Mouse (Mus musculus): ENCODE results near the gene Tmem223.
"Not testable (repeated sequence)": the region's sequence is repeated elsewhere in the genome, so short reads cannot be mapped to it uniquely, and the experiment has no call there.

Tmem223 gene

DNA sequence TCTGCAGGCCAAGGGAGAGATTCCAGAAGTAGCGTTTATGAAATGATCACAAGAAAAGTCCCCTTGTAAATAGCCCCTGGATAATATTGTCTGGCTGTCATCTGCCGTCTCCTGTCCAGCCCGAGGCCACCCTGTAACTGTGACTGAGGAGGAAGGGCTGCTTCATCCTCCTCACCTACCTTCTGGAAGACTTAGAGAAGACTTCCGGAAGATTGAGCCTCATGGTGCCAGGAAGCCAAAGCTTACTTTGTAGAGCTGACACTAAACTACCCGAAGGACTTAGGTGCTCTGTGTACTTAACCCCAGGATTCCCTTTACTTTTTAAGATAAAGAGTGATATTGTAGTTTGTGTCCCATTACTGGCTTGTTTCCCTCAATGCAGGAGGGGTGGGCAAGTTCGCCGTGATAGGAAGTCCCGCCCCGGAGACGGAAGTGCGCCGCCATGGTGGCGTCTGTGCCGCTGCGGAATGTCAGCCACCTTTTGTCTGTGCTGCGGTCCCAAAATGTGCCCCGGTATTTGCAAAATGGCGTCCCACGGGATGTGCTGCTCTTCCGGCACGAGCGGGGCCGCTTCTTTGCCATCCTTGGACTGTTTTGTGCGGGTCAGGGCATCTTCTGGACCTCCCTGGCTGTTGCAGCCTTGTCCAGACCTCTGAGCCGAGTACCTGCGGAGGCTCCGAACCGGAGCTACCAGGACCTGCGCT is at the start of gene Tmem223:
TSS of gene Tmem223 (plus strand) at position 430 of the 704 bp plus-strand sequence.
- DNase-seq, result peak; percentile 82

DNA sequence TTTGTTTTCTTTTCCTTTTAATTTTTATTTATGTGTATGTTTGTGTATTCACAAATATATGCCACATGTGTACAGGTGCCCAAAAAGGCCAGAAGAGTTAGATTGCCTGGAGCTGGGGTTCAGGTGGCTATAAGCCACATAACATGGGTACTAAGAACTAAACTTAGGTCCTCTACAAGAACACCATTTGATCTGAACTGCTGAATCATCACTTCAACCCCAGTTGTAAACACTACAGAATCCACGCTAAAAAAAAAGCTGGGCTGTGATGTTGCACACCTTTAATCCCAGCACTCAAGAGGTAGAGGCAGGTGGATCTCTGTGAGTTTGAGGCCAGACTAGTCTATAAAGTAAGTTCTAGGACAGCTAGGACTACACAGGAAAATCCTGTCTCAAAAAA is 49.4 kb upstream of the Tmem223 start:
- no peak for DNase-seq

DNA sequence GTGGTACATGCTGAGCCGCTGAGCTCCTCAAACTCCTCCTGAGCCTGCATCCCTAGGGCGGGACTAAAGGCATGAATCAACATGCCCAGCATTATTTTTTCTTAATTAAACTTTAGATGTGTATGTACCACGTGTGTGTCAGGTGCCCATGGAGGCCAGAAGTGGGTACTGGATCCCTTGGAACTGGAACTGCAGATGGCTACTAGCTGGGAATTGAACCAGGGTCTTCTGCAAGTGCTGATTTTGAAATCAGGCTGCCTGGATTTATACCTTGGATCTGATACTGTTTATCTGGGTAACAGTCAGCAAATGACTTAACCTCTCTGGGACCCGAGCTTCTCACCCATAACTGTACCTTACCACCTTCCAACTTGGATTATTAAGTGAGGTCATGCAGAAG is 48.8 kb upstream of the Tmem223 start:
- DNase-seq, result no peak

DNA sequence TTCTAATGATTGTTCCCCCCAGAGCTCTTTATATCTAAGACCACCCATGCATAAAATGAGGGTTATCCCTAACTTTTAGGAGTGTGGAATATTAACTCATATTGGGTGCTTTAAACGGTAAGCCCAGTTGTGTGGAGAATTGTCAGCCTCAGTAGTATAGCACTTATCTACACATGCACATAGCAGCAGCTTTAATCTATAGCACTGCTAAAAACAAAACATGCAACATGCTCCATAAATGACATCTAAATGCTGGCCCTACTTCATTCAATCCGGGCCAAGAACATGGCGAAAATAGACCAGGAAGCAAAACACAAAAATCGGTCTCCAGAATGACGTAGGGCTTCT is 48.3 kb upstream of the Tmem223 start:
- DNase-seq, result no peak

DNA sequence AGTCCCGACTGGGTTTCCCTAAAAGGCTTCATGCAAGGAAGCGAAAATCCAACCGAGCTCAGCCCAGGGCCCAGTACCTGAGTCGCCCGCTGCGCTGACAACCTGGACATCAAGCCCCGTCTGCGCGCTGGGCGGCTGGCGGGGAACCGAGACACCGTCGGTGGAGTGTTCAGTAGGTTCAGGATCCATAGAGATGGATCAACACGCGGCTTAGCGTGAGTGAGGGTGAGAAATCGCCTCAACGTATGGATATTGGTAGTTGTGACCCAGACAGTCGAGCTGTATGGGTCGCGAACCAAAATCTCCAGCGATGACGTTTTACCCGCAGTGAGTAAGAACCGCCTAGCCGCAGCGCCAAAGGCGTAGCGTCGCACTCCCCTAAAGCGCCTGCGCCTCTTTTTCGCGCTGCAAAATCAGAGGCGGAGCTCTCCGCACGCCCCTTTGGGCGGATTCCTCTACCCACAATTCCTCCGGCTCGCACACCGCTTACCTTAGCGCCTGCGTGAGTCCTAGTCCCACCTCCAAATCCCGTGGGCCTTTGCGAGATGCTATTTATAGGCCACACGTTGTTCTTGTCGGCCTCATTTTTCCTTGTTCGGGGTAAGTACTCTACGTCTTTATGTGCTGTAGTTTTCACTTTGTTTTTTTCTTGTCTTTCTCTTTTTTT is 47.8 kb upstream of the Tmem223 start, which contains the start of gene Slc3a2:
TSS of gene Slc3a2 (minus strand) at position 463 of the 667 bp plus-strand sequence.
- peak; percentile 98 for DNase-seq

DNA sequence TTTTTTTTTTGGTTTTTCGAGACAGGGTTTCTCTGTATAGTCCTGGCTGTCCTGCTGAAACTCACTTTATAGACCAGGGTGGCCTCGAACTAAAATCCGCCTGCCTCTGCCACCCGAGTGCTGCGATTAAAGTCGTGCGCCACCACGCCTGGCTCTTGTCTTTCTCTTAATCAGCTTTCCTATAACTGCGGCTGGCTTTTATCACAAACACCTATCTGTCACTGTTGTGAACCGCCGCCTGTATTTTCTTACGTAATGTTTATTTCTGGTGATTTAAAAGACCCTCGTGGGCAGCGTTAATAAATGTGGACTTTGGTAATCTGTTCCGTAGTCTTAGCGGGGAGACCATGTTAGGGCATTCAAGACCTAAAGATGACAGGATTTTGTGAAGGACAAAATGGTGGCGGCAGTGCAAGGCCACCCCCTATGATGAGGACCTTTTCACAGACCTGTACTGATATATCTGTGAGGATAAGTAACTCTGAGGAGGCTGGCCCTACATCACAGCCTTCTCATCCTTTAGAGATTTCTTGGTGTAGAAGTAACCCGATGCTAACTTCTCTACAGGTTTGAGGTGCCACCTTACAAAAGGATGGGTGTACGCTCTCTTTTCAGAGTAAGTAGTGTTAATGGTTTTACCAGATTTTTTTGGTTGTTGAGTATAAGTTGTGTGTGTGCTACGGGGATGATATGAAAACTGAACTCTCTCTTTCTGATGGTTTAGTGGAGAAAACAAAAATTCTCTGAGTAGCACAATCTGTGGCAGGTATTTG is 47.0 kb upstream of the Tmem223 start:
- no peak for DNase-seq

DNA sequence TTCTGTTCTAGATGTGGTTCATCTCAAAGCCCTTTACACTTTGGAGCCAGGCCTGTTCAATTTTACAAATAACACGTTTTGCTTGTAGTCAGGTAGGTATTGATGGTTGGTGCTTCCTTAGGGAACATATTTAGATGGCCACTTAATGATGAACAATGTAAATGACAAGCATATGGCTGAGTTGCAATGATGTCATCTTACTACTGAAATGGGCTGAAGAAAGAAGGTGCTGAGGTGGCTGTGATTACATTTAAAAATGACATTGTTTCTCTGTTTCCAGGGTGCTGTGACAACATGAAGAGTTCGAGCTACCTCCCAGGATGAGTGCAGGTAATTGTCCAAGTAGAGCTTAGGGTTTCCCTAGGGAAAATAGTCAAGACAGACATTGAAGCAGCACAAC is 46.4 kb upstream of the Tmem223 start:
- DNase-seq, result no peak

DNA sequence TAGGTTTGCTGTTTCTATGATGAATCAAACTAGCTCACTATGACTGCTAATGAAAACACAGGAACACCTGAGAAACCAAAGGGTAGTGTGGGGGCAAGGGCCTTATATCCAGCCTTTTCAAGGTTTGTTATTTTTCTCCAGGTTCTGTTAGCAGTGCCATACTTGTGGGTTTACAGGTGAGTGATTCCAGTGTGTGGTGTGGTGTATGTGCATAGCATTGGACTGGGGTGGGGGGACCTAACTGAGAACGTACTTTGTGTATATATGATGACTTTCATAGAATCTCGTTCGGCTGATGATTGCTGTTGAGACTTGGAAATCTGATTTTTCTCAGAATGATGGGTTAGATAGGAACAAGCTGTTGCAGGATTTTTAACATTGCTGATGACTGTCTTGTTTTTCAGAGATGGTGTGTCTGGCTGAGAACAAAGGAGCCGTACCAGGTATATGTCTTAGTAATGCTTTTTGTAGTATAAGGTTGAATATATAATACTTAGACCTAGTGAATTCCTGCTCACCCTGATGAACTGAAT is 45.6 kb upstream of the Tmem223 start:
- no peak for DNase-seq

DNA sequence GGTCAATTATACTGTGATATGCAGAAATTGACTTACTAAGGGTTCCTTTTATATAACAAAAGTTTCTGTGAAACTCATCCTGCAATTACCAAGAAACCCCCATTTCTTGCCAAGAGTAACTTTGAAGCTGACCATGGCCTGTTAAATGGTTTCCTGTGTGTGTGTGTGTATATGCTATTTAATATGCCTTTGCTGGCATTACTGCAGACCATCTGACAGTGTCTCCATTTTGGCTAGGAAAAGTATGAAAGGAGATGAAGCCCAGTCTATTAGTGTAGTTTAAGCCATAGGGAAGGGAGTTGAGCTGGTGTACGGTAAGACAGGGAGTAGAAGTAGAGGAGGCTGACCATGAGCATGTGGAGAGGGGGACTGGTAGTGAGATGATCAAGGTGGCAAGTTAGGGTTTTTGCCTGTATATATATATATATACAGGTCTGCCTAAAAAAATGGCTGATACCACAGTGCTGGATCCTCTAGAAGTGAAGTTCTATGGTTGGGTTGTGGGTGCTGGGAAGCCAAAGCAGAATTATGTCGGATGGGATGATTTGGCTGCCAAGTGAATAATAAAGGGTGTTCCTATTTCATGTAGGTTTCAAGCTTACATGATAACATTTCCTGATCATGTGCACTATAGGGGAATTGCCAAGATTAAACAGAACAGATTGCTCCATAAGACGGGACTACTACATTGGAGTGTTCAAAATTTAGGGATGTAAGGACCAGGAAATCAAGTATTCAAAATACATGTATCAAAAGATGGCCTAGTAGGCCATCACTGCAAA is 44.0 kb upstream of the Tmem223 start:
- no peak for DNase-seq

DNA sequence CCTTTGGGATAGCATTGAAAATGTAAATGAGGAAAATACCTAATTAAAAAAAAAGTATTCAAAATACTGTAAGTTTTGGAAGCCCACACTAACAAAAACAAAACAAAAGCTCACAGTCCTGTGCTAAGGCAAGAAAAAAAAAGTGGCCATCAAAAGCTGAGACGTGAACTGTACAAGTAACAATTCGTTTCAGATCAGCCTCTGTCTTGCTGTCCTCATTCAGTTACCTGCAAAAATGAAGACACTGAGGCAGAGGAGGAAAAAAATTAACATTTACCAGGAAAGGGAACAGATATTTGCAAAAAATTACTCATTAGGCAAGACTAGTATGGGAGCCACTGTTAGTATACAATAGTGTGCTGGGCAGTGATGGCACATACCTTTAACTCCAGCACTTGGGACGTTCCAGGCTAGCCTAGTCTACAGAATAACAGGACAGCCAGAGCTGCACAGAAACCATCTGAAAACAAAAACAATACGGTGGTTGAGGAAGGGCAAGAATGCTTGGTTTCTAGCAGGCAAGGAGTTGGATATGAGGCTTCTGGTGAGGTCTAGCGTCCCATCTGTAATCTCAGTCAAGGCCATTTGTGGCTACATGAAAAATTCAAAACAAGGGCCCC is 43.2 kb upstream of the Tmem223 start:
- DNase-seq, result no peak

DNA sequence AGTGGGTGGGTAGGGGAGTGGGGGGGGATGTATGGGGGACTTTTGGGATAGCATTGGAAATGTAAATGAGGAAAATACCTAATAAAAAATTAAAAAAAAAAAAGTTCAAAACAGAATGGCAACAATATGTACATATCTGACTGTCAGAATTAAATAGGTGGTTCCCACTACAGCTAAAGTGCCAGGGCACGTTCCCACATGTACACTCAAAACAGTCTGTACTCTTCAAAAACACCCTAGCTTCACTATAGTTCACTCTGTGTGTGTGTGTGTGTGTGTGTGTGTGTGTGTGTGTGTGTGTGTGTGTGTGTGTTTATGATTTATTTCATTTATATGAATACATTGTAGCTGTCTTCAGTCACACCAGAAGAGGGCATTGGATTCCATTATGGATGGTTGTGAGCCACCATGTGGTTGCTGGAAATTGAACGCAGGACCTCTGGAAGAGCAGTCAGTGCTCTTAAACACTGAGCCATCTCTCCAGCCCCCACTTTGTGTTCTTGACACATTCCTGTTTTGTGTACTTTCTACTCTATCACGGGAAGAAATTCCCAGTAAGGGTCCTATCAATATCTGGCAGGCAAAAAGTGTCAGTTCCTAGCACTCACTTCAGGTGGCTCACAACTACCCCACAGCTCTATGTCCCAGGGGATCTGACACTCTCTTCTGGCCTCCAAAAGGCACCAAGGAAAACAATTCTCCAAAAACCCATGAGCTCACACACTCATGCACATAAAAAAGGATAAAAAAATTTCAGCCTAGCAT is 42.3 kb upstream of the Tmem223 start:
- DNase-seq, result not testable (repeated sequence)

DNA sequence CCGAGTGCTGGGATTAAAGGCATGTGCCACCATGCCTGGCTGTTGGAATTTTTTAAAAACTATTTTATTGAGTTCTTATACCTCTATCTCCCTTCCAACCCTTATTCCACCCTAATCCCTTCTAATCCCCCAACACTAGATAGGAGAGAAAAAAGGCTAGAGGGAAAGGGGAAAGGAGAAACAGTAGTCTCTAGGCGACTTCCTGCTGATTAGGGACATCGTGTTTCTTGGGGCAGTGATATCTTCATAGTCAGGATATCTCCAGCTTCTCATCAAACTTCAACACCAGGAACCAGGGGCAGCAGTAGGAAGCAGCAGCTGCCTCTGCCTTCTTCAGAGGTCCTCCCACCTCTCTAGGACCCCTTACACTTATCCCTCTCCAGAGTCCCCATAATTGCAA is 36.5 kb upstream of the Tmem223 start:
- DNase-seq, result no peak

DNA sequence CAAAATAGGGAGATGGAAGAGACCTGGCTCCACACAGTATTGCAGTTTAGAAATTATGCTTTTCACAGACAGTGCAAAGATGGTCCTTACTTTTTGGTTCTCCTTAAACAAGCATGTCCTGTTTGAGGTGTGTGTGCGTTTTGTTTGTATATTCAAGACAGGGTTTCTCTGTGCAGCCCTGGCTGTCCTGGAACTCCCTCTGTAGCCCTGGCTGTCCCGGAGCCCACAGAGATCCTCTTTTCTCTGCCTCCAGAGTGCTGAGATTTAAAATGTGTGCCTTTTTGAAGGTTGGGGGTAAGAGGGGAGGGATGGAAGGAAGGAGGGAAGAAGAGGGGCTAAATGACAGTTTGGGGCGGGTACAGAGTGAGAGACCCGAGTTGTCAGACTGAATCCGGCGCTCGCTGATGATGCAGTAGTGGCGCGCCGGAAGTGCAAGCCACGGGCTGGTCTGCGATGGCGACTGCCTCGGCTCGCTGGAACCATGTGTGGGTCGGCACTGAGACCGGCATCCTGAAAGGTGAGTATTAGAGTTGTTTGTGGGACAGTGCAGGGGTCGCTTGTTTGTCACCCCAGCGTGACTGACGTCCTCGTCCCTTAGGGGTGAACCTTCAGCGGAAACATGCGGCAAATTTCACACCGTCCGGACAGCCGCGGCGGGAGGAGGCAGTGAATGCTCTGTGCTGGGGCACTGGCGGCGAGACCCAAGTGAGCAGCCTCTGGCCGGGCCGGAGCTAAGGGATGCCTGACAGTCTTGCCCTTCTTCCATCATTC is 35.2 kb upstream of the Tmem223 start, which contains the start of gene Wdr74:
TSS of gene Wdr74 (plus strand) at position 439 of the 771 bp plus-strand sequence.
- peak; percentile 91 for DNase-seq

DNA sequence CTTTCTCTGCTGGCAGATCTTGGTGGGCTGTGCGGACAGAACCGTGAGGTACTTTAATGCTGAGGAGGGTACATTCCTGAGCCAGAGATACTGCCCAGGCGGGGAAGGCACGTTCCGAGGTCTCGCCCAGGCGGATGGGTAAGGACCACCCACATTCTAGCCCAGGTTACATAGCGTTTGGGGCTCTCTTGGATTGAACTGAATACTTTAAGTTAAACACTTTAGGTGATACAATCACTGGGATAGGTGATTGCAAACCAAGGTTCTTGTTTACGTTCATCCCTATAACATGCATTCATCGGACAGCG is 34.7 kb upstream of the Tmem223 start:
- DNase-seq, result no peak

DNA sequence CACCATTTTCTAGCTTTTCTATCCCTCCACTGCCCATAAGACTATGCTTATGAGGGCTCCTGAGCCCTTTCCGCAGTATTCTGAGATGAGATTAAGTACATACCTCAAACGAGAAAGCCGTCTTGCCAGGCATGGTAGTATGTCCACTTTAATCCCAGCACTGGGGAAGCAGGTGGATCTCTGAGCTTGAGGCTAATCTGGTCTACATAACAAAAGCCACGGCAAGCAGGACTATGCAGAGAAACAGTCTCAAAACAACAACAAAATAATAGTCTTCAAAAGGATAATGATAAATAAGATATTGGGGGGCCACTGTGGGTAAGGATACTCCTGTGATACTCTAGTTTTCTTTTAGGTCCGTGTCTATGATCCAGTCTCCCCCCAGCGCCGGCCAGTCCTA is 31.9 kb upstream of the Tmem223 start:
- DNase-seq, result no peak

DNA sequence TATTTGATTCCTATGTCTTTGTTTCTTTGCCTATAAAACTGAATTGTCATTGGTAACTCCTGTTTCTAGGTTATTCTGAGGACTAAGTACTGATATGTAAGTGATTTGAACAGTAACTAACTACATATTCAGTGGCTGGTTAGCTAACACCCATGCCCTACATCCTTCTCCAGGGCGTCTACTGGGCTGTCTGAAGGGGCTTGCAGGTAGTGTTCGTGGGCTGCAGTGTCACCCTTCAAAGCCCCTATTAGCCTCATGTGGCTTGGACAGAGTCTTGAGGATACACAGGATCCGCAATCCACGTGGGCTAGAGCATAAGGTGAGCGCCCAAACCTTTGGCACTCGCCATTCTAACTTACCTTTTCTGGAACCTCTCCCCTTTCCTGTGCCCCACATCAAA is 31.1 kb upstream of the Tmem223 start:
- no peak for DNase-seq

DNA sequence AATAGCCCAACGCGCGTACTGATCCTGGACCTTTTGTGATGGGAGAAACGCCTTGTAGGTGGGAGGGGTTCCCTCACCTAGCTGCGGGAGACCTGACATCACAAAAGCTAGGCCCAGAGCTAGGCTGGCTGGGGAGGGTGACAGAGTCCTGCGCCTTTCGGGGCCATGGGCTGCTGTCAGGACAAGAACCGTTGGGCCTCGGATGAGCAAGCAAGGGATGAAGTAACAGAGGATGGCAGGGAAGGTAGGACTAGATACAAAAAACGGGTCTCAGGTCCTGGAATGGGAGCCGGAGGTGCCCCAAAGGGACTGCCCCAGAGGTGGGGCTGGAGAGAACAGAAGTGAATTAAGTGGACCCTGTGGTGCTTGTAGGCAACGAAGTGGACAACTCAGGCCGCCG is 30.2 kb upstream of the Tmem223 start, which contains the start of gene 1700092M07Rik:
TSS of gene 1700092M07Rik (plus strand) at position 116 of the 400 bp plus-strand sequence.
- DNase-seq, result peak; percentile 39

DNA sequence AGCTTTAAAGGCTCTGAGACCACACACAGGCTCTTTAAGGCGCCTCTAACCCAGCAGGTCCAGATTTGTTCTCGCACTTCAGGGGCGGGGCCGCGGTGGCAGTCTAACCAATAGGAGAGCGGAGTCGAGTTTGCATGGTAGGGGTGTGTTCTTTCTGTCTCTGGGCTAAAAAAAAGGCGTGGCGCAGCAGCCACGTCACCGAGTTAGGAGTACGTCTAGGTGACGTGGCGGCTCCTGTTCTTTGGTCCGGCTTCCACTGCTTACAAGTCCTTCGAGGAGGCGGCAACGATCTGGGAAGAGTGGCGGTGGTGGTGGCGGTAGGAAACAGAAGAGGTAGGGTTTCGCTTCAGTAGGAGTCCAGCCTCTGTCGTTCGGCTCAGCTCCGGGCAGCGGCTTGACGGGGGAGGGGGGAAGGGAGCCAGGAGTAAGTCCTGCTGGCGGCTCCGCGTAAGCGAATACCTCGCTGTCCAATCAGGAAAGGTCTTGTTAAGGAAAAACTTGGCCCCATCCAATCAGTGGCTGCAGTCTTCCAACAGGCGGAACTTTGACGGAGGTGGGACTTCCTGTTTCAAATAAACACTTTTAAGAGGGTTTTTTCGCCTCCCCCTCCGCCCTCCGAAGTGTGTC is 29.4 kb upstream of the Tmem223 start, which contains the start of gene Stx5a:
TSS of gene Stx5a (plus strand) at position 171 of the 627 bp plus-strand sequence.
- DNase-seq, result peak; percentile 98

DNA sequence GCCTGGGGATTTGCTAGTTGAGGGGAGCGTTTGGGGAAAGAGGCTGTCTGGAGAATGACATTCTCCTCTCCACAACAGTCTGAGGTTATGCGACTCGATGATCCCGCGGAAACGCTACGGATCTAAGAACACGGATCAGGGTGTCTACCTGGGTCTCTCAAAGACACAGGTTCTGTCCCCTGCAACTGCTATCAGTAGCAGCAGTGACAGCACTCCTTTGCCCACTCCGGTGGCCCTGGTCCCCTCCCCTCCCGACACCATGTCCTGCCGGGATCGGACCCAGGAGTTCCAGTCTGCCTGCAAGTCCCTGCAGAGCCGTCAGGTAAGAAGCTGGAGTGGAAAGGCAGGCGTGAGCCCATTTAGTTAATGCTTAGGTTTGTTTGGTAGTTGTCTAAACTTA is 28.6 kb upstream of the Tmem223 start:
- no peak for DNase-seq

DNA sequence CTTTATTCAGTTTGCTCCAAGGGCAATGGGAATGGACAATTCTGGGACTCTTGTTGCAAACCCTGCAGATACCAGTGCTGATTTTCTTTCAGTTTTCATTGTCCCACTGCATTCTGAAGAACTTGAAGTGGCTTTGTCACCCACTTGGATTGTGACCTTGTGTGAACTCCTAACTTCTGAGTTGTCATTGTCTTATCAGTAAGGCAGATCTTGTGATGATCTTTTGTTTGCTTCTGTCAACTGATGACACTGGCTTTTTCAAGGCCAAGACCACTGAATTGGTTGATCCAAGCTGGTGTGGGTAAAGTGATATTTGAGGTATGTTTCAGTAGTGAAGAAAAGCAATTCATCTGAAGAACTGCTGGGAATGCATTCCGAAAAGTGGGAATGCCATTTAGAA is 25.4 kb upstream of the Tmem223 start:
- no peak for DNase-seq

Data from layer of hippocampus, adult 9-11 months (tissue).